Mouse (Mus musculus): Measurements from ENCODE around the gene Irx1.

The Irx1 gene

DNA sequence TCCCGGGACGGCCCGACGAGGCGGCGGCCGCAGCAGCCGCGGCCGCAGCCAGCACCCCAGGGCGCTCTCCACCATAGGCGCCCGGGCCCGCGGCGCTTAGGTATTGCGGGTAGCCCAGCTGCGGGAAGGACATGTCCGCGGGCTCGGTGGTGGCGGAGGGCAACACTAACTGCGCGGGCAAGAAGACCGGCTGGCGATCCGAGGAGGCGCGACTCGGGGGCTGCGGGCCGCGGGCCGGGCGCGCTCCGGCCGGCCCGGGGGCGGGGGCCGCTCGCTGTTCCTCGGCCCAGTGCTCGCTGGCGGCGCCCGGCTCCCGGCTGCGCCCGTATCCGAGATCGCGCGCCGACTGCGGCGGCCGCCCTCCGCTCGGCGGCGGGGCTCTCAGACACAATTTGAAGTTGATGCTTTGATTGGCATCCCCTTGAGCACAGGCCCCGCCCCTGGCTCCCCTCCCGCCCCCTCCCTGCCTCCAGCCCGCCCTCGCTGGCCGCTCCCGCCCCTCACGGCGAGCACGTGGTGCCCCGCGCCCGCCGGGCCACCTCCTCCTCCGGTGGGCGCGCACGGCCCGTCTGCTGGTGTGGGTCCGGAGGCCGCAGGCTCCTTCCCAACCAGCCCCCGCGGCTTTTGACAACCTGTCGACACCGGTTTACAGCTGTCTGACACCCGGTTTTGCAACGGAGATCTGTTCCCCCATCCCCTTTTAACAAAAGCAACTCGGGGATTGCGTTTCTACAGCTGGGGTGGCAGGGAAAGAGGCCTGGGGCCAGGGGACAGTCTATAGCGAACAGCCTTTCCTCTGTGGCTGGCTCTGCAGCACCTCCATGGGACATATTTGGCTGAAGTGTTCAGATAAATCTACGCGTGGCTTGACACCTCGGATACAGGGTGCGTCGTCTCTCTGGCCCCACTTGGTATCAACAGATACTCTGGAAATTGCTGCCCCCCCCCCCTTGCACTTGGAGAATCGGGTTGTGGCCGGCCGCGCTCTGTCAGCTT, at the start of gene Irx1:
Gene Irx1 (minus strand): TSS at position 368 of the 996 bp plus-strand sequence.
- no peak for DNase-seq

DNA sequence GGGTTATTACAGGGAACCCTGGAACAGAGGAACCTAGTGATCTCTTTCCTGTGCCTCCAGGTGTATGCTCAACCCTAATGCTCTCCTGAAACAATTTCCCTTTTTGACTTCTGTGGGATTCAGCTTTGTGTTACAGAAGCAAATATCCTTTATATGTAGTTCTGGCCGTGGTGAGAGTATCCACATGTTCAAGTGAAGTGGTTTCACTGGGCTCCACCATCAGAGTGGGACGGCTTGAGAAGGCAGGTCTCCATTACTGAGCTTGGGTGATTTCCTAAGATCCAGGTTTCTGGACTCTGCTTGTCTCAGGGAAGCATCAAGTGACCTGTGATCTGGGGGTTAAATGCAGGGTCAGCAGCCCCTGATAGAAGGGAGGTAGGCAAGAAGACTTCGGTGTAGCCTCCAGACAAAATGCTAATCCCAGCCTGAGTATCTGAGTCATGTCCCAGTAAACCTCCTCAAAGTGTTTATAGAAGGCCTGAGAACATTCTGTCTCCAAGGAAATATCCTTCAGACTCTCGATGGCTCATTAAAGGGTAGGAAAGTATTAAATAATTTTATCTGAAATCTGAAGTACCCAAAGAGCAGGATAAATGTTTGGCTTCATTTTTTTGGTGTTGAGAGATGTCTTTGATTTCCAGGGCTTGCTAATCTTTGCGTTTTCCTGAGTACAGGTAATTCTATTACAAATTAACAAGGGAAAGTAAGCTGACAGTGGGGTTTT, 16.6 kb upstream of the Irx1 start:
- no peak for DNase-seq

DNA sequence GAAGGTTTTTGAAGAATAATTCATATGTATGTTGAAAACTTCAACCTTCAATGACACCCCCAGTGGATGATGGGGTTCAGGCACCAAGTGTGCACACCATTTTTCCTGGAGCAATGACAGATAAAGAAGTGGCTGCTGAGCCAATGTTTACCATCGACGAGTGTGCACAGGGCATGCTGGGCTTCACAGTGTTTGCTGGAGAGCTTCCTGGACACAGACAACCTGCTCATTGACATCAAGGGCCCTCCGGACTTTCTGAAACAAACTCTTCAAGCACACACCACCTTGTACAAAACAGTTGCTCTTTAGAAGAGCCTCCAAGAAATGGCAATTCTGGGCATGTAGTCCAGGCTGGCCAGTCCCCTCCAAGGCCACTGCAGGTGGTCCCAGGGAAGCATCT, 12.2 kb upstream of the Irx1 start:
- no peak for DNase-seq

DNA sequence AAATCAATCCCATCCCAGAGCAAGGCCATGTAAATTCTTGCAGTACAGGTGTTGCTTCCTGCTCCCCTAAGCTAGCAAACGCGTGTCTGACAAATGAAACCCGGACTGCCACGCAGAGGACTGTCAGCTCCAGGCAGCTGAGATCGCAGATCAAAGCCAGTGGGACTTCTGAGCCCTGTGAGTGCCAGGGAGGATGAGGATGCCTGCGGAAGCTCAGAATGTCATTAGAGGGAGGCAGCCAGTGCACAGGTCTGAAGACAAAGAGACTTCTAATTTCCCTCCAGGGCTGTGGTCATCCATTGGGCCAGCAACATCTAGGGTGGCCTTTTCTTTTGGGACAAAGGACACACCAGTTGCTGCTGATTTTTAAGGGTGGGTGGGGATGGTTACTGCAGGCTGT, 4.8 kb upstream of the Irx1 start:
- no peak for DNase-seq

DNA sequence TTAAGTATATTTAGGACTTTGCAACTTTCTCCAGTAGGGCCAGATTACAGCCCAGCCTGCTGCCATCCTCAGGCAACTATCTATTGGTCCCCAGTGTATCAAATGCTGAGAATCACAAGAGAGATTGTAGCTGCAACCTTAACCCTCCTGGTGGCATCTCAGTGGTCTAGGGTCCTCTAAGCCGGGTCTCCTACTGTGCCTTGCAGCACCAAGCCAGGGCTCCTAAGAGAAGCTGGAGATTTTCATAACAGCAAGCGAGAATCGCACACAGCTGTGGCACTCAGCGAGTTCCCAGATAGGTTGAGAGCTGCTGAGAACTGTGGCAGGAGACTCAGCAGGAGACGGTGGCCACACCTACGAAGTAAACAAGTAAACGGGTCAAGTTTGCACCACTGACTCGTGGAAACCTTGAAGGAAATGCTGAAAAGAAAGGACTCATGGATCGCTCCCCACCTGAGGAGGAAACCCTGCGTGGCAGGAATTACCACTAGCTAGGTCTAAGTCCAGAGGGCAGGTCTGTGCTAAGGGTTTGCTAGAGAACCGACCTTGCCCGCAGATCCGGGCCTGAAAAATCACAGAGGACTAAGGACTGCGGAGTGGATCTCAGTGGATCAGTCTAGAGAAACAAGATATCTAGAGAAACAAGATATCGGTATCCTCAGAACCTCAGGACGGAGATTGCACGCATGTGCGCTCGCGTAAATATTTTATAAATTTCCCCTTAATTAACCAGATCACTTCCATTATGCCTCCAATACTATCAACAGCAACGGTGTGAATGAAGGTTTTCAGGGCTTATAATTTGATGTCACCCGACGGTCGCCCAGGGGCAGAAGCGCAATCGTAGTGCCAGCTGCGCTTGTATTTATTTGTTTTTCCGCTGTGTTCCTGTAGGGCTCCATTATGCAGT, 4.1 kb upstream of the Irx1 start:
- DNase-seq: no peak

DNA sequence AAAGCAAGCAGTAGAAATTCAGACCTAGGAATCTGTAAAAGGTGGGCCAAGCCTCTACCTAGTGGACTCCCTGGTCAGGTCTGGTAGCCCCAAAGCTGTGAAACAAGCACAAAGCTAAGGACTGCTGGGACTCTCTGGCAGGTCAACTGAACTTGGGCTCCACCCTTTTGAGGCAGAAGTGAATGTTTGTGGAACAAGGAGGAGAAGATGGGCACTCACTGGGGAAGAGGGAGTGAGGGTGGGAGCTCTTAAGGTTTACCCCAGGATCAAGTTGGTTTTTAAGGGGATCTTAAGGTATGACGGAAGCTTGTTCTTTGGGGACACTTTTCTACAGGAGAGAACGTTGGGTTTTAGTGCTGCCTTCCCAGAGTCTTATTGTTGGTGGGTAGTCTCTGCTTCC, 3.1 kb upstream of the Irx1 start:
- no peak for DNase-seq

DNA sequence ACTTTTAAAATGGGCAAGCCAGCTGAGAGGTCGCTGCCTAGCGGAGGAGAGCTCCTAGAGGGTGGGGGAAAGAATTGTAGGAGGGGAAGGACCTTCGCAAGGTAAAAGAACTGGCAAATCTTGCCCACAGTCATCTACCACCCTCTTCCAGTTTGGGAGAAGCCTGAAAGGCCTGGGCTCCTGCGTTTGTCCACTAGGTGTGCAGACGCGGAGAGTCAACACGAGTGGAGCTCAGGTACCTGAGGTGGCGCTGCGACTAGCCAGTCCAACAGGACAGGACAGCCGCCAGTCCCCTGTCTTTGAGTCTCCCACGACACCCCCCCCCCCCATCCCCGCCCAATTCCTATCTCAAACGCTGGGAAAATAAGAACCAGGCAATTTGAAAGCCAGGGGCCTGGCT, 843 bp upstream of the Irx1 start:
- DNase-seq: no peak

DNA sequence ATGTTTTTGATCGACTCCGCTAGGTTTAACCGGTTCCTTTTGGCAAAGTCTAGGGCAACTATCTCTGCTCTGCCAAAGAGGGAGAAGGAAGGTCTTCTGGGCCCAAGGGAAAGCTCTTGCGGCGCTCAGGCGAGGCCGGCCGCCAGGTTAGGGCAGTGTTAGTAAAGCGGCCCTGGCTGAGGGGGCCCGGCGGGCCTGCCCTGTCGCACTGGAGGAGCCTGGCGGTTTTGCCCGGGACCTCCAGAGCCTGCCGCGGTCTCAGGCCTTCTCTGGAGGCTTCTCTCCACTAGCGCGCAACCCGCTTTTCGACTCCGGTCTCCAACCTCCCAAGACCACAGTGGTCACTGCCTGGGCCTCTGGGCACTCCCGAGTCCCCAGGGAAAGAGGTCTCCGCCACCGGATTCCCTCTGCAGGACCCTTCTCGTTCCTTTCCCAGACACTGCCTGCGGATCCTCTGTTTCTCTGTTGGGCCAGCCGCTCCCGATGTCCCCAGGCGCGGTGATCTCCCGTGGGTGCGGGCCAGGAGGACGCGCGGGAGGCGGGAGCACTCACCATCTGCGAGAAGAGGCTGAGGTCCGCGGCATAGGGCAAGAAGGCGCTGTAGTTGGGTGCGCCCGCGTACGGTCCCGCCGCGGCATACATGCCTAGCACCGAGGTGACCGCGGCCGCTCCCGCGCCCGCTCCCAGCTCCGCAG, 715 bp downstream of the Irx1 start:
- no peak for DNase-seq

DNA sequence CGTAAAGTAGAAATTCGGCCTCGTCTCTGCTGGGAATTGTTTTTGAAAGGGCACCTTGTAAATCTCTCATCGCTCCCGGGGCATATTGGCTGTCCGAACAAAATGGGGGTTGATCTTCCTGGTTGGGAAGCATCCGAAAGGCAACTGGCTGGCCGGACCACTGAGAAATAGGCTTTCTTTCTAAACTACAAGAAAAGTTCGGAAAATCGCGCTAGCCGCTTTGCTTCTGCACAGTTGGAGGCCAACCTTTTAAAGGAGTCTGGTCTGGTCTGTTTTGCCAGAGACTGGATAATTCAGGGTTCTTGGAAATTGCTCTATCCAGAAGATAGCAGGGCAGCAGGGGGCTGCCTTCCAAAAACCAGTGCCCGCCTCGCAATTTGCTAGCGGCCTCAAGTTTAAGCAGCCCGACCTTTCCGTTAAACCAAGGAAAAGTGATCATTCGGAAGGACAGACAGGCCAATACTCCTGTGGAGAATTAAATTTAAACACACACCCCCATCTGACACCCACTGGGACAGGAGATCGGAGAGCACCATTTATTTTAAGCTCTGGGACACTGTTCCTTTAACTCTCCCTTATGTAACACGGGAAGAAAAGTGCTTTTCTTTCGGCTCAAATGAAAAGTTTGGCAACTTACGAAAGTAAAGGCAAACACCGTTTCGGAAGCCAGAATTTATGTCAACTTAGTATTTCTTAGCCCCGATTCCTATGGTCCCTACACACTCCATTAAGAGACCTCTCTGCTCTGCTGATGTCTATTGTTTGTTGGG, 1.4 kb downstream of the Irx1 start:
- no peak for DNase-seq

DNA sequence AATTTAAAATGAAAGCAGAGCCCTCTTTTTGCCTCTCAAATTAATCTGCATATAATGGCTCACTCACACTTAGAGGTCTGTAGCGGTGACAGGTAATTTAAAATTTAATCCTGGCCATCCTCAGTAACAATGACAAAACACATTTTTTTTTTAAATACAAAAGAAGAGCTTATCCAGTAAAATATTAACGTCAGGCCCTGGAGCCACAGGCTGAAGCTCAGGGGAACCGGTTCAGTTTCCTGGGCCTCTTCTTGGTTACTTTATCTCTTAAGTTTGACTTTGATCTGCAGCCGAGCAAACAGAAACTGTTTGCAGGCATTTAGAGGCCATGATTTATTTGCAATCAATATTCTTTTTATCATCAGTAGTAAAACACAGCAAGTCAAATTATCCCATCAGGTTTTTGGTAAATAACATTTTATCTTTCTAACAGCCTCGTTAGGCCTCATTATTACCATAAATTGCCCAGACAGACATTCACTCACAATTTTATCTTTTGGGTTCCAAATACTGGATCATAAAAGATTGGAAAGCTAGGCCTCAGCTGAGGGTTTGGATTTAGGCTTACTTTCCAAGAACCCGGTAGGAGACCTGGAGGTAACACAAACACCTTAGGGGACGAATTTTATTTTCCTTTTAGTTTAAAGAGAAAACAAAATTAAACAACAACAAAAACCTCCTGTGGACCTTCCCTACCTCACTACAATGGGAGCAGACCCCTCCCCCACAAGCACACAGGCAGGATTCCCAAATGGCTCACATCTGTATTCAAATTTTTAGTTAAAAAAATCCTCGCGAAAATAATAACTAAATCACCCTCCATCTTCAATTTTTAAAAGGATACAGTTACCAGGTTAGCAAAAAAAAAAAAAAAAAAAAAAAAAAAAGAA, 2.4 kb downstream of the Irx1 start:
- DNase-seq: no peak

DNA sequence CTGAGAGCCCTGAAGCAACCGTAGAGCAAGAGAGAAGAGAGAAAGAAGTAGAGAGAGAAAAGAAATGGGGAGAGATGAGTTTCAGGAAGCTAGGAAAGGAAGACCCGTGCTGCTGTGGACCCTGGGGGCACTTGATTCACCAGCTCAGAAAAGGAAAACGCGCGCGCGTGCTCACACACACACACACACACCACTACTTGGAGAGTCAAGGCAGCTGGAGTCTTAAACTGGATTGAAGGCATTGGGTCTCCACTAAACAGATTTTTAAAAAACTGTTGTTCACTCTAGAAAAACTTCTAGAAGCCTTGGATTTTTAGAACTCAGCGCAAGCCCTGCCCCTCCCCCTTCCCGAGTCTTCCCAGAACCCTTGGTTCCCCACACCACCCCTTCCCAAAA, 3.2 kb downstream of the Irx1 start:
- no peak for DNase-seq

DNA sequence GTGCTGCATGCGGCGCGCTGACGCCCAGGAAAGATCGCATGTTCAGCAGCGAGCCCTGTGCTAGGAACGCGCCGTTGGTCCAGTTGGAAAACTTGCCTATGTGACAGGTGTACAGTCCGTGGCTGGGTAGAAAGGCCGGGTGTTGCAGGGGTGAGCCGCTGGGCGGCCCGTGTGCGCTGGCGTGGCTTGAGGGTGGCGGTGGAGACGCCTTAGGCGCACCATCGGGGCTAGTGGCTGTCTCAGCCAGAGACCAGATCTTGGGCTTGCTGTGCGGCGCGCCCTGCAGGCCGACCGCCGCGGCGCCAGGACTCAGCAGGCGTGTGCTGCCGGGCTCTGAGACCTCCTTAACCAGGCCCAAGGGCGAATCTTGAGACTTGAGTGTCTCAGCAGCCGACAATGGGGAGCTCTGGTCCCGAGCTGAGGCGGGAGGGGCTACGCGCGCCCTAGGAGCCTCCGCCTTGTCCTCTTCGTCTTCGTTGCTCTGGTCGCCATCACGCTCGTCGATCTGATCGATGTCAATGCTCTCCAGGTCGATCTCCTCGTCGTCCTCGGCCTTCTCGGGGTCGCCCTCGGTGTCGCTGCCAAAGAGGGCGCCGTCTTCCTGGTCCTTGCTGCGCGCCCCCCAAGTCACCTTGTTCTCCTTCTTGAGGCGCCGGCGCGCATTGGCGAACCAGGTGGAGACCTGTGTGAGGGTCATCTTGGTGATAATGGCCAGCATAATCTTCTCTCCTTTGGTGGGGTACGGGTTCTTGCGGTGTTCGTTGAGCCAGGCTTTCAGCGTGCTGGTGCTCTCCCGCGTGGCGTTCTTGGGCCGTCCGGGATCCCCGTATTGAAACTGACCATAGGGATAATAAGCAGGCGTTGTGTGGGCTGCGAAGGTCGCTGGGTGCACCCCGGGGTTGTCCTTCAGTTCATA, 3.9 kb downstream of the Irx1 start:
- DNase-seq: no peak

DNA sequence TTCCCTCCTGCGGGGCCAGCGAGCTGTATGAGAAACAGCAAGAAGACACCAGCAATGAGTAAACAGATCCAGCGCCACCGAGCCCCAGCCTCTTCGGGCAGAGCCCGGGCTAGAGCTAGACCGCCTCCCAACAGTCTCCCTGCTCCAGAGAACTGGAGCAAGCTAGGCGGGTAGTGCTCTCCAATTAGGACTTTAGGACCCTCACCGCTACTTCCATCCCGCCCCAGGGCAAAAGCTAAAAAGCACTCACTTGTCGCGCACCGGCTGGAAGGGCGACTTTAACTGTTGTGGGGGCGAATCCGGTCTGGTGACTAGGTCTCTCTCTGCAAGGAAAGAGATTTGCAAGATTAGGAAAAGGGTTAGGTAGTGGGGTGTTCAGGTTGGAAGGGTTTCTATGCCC, 4.9 kb downstream of the Irx1 start:
- no peak for DNase-seq

DNA sequence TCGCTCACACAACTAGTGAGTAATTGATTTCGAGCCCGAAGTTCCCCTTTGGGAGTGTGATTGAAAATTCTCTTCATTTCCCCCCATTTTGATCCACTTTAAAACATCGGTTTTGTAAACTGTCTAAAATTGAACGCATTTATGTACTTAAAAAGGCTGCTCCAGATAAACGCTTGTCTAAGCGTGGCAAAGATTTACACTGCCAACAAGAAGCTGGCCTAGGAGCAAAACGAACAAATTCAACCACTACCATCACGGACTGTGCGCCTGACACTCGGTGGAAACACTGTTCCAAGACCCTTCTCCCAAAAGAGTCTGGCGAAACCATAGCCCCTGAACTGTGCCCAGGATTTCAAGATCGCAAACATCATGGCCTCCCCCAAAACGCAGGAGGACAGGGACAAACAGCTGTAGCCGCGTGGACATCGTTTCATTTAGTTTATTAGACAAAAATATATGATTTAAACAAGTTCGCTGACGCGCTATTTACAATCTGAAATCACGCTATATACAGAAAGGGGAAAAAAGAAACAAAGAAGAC, 5.6 kb downstream of the Irx1 start:
- DNase-seq: no peak

DNA sequence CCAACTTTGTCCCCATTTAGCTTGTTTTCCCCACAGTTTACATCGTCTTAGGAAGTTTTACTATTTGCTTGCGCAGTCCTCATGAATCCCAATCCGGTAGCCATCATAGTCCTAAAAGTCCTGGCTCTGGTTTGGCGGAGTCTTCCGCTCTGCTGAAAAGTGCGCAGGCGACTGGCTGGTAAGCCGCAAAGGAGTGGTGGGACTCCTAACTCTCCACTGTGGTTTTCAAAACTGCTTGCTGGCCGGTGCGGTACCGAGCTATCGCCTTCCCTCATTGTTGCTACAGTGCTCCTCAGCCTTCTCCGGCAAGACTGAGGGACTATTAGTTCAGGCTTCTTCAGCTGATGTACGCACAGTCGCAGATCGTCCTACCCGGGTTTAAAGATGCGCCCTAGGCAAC, 6.4 kb downstream of the Irx1 start:
- DNase-seq: no peak

DNA sequence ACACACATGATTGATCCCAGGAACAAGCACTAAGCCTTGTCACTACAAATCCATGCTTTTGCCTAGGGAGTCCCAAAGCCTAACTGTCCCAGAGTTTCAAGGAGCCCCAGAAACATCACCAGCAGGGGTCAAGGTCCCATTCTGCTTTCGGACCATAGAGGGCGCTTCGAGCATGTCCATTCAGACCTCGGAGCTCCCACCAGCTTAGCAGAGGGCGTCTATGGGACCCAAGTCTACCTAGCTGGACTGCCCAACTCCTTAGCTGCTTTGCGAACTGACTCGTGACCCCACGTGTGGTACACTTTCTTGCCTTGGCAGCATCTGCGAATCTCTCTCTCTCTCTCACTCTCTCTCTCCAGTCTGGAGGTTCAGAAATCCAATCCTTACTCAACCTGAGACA, 7.0 kb downstream of the Irx1 start:
- no peak for DNase-seq

DNA sequence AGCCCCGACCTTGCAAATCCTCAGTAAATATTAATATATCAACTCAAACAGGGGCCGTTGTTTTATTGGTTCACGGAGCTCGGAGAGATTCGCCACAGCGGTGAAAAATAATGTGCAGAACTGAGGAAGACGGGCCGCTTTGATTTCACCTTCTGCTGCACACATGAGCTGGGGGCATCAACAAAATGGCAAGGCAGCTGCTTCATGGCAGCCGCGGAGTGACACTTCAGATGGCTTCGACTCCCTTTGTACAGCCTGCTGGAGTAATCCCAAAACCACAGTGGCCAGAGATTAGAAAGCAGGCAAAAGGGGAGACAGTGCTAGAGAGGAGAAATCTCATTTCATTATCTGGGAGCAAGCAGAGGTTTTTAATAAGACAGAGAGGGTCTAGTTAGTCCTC, 11.6 kb downstream of the Irx1 start:
- no peak for DNase-seq

DNA sequence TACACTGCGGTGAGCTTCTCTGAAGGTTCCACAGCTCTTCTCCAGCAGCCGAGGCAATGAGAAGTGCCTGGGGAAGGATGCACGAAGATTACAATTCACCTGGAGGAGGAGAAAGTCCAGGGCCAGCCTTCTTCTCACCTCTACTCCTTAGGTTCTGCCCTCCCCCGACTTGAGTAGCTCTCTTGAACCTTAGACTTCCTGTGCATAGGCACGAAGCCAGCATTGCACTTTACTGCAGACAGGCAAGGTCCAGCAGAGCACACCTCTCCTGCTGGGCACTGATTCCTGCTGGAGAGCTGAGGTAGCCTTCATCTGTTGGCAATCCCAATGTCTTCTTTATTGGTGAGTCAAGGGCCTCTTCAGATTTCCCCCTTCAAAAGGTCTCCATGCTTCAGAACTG, 13.7 kb downstream of the Irx1 start:
- no peak for DNase-seq

DNA sequence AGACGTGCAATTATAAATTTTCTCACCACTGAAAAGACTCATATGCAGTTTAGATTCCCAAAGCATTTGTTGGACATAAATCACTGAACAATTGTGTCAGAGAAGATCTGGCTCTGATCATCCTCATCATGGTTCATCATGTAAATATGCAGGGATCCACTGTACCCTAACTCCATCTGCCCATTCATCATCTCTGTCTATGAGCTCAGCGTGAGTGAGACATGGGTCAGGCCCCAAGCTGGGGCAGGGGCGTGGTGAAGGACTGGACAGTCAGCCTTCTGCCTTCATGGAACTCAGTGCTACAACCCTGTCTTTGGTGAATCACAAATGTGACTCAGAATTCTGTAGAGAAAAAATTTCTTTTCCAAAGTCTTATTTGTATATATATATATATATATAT, 53.2 kb downstream of the Irx1 start:
- DNase-seq: no peak
